Mouse (Mus musculus) E14TG2a.4 (cell line): ENCODE results near the gene Fntb.

Experiments
- CTCF ChIP-seq: conservative IDR thresholded peaks from 2 replicates; pipeline ENCODE4 v1.5.1; 2014; ENCODE audit warnings: low read length
- NANOG ChIP-seq: IDR thresholded peaks from 2 replicates; pipeline ENCODE4 v1.6.1; 2014; ENCODE audit warnings: borderline replicate concordance, low read length, mixed read lengths
- POU5F1 ChIP-seq: IDR thresholded peaks from 2 replicates; pipeline ENCODE4 v1.6.1; 2014; ENCODE audit warnings: low read length, borderline replicate concordance

DNA sequence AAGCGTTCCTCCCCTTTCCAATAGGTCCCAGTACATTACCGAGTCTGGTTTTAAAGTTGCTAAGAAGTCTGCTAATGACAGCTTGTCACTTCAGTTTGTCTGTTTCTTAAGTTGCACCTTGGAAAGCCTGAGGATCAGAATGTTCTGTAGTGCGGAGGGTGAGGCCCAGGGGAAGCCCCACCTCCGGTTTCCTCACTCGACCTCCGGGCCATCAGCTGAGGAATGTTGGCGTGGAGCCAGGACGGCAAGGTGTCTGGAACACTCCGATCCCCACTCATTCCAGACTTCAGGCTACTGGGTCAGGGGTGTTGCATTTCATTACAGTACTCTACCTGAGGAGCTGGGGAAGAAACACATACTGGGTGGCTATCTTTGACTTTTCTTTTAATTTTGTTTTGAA lies 118.4 kb downstream of the Fntb start:
- TF ChIP-seq CTCF (no peak), POU5F1 (no peak), NANOG (peak; percentile 71)
